Mouse (Mus musculus) olfactory bulb, adult 2 months (tissue): ENCODE results near the gene Tbc1d10a.

Source experiments
- CTCF ChIP-seq: fragments of 200-500 bp; IDR thresholded peaks from 2 replicates; pipeline ENCODE4 v1.5.1; 2012; ENCODE audit warnings: low read depth, mild to moderate bottlenecking, low read length, moderate library complexity; ENCODE audit not compliant: insufficient read depth
- POLR2A ChIP-seq: fragments of 200-500 bp; IDR thresholded peaks from 2 replicates; pipeline ENCODE4 v1.6.1; 2012; ENCODE audit warnings: mild to moderate bottlenecking, low read depth, low read length, moderate library complexity; ENCODE audit not compliant: insufficient read depth

DNA sequence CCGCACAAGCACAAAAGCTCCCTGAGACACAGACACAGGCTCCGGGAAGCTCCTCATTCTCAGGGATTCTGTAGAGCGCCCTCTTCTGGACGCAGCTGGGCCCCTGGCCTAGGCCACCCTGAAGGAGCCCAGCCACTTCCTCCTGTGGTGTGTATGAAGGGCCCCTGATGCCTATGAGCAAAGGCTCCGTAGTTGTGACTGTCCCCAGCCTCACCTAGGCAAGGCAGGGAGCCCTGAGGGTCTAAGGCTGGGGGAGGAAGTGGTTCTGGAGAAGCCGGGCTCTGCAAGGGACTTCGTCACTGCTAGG lies 74.6 kb downstream of the Tbc1d10a start:
- TF ChIP-seq POLR2A (no peak), CTCF (peak; percentile 46)
